Mouse (Mus musculus) thymus, postnatal 10 days (tissue): ENCODE results near the gene Olfr1462.

Experiments
- DNase-seq, 2 experiments: peaks; one replicate each; pipeline ENCODE4 v3.0.0; 2021; ENCODE audit warnings: low spot score in 2 of 2

Olfr1462 gene

GRCm38 (mm10) chr19:13185434-13185833 is at the start of gene Olfr1462:
TSS of gene Olfr1462 (plus strand) at chr19:13185734.
- no peak for DNase-seq

- DNase-seq, result no peak
These were observed 36.1 kb upstream of the Olfr1462 start, which contains the start of gene Olfr1459 for GRCm38 (mm10) chr19:13149449-13149848. TSS of gene Olfr1459 (minus strand) at chr19:13149549.

GRCm38 (mm10) chr19:13162700-13163099 is 22.8 kb upstream of the Olfr1462 start, which contains the start of gene Olfr1461:
TSS of gene Olfr1461 (plus strand) at chr19:13163000.
- DNase-seq, result no peak

DNA sequence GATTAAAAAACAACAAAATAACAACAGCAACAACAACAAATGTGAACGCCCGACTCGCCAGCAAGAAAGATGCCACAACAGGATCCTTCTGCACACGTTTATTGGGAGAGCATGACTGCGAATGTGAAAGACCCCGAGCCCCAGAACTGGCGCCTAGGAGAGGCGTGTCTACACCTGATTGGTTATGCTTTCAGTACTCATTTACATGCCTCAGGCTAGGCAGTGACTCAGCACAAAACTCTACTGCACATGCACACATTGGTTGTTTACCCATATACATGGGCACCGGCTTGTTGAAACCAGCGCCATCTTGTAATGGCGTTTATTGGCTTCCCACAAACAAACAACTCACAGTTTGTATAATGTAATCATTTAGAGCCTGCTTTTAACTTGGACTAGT is 36.1 kb downstream of the Olfr1462 start:
- DNase-seq, result no peak

GRCm38 (mm10) chr19:13231028-13231427 is 45.5 kb downstream of the Olfr1462 start, which contains the start of gene Olfr1463:
TSS of gene Olfr1463 (plus strand) at chr19:13231328.
- DNase-seq, result no peak
